Mouse (Mus musculus) T-helper 17 cell (primary cell): Measurements from ENCODE around the gene Ick.
"Not testable (repeated sequence)": the region's sequence is repeated elsewhere in the genome, so short reads cannot be mapped to it uniquely, and the experiment has no call there.

Experiments used
- in situ Hi-C, 2 experiments: fragments of 300-600 bp; cut with MboI, MseI; formaldehyde crosslinking; loops; 1 replicate in 1 of 2; 2 replicates in 1 of 2; pipeline ENCODE4 v1.15.1; 2025; ENCODE audit warnings: high pct_unique_total_duplicates in 2 of 2

Ick gene

DNA sequence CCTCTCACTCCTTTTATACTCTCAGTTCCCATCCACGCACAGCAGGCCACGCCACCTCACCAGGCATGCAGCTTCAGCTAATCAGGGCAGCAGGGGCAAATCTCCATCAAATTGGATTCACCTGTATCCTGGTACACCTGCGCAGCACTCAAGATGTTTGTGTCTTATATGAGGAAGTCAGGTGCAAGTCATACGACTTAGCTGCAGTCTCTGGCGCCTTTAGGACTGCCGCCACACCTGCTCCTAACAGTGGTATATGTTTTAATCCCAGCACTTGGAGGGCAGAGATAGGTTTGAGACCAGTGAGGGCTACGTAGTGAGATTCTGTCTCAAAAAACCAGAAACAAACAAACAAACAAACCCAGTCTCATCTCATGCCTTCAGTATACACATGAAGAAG, 73.5 kb downstream of the Ick start, which contains the start of gene Gsta4:
TSS of gene Gsta4 (plus strand) at position 301 of the 400 bp plus-strand sequence.
- in situ Hi-C loops: not testable (repeated sequence)

DNA sequence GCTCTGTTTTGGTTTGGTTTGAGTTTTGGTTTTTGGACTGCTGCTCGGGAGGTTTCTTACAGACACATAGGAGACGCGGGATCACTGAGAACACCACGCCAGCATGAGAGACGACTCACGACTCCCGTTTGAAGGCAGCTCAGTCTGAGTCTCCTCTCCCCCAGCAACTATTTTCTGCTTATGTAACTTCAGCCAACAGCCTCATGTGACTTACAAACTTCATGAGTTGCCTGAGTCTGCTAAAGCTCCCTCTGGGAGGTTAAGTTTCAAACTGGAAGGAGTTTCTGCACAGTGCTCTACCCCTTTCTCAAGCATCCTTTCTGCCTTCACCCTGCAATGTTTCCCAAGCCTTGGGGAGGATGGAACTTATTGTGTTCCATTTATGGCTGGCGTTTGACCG, 76.7 kb downstream of the Ick start:
- in situ Hi-C loops: no loop called here

DNA sequence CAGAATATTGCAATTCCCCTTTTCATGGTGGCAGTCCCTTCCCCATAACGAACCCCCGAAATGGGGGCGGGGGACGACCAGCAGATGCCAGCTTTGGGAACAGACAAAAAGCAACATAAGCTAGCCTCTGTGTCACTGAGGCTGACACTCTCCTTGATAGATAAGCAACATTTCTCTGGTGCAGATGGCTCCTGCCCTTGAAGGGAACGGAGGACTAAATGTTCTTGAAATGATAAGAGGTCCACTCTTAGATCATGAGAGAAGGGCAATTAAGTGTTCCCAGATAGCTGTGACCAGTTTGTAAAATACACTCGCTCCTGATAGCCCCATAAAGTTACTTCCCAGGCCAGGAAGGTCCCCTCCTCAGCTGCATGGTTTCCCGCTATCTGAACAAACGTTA, 79.9 kb downstream of the Ick start:
- in situ Hi-C loops: no loop called here

DNA sequence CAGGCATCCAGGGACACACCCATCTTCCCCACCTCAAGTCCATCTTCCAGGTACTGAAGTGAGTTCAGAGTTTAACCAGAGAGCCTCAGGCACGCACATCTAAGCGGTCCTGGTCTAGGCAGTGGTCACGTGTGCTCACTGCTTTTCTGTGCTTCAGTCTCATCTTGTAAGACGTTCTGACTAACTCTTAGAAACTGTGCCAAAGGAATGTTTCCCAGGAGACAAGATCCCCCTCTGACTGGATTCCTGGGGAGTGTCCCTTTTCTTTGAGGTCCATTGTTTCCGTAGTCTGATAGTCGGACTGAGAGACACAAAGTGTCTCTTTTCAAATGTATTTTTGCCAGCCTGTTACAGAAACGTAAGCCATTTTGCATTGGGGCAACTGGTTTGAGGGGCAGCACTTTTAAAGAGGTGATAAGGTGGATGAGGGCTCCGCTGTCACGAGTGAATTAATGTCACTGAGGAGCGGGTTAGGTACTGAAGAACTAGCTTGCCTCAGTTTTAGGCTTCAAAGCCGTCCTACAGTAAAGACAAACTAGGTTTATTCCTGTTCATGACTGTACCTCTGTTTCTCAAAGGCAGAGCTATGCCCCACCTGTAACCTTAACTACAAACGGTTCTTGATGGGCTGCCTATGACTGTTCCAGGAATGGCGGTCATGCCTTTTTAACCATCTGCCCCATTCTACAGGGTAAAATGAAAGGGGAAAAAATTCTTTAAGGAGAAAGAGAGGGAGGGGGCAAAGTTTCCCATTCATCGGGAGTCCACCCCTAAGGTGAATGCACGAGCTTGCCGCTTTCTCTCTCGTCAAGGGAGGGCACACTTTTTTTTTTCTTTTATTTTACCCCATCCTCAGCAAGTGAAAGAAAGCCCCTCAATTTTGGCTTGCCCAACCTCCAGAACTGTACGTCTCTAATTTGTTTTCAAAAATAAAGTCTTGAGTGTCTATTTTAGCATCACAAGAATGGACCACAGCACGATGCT, 82.0 kb downstream of the Ick start:
- in situ Hi-C loops: no loop called here

DNA sequence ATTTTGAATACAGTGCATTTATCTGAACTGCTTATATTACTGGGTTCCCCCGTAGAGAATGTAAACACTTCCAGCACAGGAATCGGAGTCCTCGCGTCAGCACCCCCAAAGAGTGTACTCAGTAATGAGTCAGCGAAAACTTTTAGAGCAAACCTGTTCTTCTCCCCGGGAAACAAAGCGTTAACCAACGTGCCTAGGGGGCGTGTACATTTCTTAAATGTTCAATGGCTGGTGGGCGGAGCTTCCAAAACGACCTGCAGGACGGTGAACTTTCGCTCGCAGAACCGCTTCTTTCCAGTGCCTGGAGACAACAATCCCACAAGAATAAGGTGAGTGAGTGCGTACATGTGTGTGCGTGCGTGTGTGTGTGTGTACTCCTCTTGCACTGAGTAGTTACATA, 82.7 kb downstream of the Ick start:
- in situ Hi-C loops: no loop called here

DNA sequence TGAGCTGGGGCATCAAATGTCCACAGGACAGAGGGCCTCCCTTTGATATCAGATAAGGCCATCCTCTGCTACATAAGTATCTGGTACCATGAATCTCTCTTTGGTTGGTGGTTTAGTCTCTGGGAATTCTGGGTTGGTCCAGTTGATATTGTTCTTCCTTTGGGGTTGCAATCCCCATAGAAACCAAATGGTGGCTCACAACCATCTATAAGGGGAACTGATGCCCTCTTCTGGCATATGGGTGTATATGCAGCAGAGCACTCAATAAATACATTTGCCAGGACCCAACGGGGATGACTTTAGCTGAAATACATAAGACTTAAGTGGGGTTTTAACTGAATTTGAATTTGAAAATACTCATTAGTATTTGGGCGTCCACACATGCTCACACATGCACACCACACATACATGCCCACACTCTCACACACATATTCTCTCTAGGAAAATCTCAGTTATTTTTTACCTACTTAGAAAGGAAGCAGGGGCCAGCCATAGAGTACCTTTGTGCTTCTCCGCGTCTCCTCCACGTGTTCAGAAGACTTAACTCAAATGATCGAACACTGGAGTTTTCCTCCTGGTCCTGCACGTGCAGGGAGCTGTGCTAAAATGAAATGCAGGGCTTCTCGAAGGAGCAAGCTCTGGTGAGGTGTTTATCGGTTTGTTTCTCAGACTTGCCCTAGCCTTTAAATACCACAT, 85.1 kb downstream of the Ick start:
- in situ Hi-C loops: no loop called here

DNA sequence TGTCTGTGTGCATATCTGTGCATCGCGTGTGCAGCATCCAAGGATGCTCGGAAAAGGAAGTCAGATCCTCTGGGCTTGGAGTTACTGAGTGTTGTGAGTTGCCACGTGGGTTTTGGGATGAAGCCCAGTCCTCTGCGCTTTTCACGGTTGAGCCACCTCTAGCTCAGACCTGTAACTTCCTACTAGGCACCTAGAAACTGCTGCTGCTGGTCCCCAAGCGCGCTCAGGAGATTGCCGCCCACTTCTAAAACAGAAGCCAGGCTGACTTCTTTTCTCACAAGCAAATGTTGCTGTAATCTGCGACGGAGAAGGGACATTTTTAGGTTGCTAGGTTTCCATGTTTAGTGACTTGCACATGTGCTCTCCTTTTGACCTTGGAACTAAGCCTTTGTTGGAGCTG, 86.0 kb downstream of the Ick start:
- in situ Hi-C loops: loop anchor here in 1 of 2 experiments (5.0 kb wide), 1 partner anchor 88 kb away; the partner anchor contains the start of genes Fbxo9 and Ick

DNA sequence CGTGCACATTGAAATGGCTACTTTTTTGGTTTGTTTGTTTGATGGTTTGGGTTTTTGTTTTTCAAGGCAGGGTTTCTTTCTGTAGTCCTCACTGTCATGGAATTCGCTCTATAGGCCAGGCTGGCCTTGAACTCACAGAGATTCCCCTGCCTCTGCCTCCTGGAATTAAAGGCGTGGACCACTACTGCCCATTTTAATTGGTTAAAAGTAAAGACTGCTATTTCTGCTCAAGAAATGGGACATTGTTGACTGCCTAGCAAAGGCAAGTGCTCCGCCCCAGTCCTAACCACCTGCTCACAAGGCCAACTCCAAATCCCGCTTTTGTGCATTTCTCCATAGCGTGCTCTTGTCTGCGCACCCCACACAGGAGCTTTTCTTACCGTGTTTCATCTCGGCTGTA, 88.8 kb downstream of the Ick start:
- in situ Hi-C loops: loop anchor here in 1 of 2 experiments (5.0 kb wide), 1 partner anchor 90 kb away; the partner anchor contains the start of genes Fbxo9 and Ick

DNA sequence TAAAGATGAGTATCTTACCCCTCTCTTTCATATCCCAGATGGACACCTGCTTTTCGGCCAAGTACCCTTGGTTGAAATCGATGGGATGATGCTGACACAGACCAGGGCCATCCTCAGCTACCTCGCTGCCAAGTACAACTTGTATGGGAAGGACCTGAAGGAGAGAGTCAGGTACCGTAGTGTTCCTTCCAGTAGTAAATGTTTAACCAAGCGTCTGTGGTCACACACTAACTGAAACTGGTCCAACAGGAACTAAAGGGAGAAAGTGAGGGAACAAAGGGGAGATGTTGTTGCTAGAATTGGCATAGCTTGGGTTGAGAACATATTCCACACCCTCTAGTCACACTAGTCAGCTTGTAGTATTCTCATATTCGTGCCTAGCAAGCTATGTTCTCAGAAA, 95.2 kb downstream of the Ick start:
- in situ Hi-C loops: no loop called here

DNA sequence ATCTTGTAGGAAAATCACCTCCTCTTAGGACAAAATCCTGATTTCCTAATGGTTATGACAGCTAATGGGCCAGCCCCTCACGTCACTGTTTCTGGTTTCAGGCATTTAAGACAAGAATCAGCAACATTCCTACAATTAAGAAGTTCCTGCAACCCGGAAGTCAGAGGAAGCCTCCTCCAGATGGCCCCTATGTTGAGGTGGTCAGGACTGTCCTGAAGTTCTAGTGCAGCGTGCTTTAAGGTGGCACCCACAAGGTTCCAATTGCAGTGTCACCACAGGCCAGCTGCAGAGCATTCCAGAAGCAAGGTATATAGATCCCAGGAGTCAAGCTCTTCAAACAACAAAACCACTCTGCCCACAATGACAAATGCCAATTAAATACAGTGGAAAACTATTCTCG, 100.0 kb downstream of the Ick start:
- in situ Hi-C loops: no loop called here

DNA sequence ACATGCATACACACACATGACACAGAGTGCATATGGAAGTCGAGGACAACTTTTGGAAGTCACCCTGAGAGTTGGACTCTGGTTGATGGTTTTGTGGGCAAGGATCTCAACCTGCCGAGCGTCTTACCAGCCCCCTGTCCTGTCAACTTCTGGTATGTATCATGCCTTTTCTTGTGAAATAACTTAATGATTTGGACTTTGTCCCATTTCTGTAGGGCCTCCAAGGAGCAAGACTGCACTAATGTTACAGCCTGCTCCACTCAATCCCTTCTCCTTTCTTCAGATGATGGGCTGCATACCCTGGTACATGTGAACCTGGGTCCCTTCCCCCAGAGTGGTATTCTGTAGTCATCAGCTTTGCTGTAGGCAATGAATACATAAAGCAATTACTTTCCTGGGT, 101.1 kb downstream of the Ick start:
- in situ Hi-C loops: no loop called here

DNA sequence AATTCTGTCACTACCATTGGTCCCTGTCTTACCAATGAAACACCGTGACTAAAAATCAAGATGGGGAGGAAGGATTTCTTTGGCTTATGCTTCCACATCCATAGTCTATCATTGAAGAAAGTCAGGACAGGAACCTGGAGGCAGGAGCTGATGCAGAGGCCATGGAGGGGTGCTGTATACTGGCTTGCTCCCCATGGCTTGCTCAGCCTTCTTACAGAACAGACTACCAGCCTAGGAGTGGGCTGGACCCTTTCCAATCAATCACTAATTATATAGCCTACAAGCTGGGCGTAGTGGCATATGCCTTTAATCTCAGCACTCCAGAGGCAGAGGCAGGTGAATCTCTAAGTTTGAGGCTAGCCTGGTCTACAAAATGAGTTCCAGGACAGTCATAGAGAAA, 101.8 kb downstream of the Ick start:
- in situ Hi-C loops: no loop called here

DNA sequence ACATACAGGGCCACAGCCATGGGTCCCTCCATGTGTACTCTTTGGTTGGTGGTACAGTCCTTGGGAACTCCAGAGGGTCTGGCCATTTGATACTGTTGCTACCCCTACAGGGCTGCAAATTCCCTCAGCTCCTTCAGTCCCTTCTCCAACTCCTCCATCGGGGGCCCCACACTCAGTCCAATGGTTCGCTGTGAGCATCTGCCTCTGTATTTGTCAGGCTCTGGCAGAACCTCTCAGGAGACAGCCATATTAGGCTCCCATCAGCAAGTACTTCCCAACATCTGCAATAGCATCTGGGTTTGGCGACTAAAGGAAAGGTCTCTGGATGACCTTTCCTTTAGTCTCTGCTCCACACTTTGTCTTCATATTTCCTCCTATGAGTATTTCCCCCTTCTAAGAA, 102.5 kb downstream of the Ick start:
- in situ Hi-C loops: no loop called here

DNA sequence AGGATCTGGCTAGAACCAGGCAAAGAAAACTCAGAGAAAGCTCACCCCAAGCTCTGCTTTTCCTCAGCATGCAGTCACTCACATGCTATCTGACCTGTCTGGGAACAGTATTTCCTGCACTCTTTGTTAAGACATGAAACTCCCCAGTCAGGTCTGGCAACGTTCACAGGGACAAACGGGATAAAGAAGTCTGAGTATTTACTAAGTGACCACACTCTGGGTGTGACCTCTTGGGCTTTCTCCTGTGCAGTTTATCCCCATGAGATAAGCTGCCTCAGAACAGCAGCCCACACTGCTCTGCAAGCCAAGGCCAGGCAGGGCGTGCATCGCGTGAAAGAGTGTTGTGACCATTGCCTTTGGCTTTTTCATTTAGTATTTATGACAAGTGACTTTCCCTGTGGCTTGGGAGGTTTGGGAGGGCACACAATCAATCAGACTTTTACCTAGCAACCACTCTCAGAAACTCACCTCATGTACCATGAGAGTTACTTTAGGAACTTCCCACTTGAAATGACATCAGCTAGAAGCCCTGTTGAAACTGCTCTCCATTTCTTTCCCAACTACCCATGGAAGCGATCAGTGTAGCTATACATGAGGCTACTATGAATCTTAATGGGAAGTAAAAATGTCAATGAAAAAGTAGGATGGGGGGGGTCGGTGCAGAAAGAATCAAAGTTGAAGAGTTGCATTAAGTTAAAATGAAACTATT, 103.5 kb downstream of the Ick start:
- in situ Hi-C loops: no loop called here

DNA sequence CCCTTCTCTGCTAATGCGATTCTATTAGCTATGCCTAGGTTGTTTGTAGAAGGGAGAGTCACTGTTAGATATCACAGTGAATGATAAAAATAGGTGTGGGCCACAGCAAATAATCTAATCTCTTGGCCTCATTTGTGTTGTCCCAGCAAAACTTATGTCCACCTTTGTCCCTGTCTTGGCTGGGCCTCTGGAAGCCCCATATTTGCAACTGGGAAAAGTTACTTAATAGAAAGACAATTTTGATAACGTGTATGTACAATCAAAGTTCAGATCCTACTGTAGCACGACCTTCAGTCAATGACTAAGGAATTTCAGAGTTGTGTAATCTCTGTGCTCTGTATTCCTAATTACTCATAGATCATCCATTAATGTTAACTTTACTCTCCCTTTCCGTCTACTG, 108.1 kb downstream of the Ick start:
- in situ Hi-C loops: no loop called here
